Mouse (Mus musculus): Measurements from ENCODE around the gene Gdf11. TPM values are rescaled to one million over a fixed set of nuclear protein-coding genes. Genes with fewer than 3 reads are reported as not detected.

The Gdf11 gene
- polyA plus RNA-seq, 1 experiment from 2014 or later = 10.8 TPM

GRCm38 (mm10) chr10:128889846-128890245, 1.7 kb downstream of the Gdf11 start:
- Histone ChIP-seq H3K4me1 (peaks cover 34% of the 10 kb centered on the region), H3K36me3 (peaks cover 28% of the 10 kb centered on the region)

GRCm38 (mm10) chr10:128888941-128889827, 2.3 kb downstream of the Gdf11 start:
- peak overlapping the region; percentile 81 for H3K4me3 ChIP-seq
- no peaks in the 10 kb centered on the region for H3K27me3 ChIP-seq
- H3K4me2 ChIP-seq (replicated peaks) = peak overlapping the region; percentile 89
- WGBS = 2% methylated on average over 6 of the region's 7 CpGs
- no peaks in the 10 kb centered on the region for H3K9me3 ChIP-seq
- H3K9ac ChIP-seq = peak overlapping the region; percentile 79
- ATAC-seq (ENCODE audit: insufficient number of reproducible peaks, insufficient read depth, low FRiP score, low TSS enrichment) = peak; percentile 73
- peaks cover 34% of the 10 kb centered on the region for H3K4me1 ChIP-seq
- H3K27ac ChIP-seq = peak overlapping the region; percentile 96
- H3K36me3 ChIP-seq = peaks cover 28% of the 10 kb centered on the region

More at GRCm38 (mm10) chr10:128889846-128890245, 1.7 kb downstream of the Gdf11 start:
- no peaks in the 10 kb centered on the region for H3K27me3 ChIP-seq
- no peak for ATAC-seq (ENCODE audit: insufficient number of reproducible peaks, insufficient read depth, low FRiP score, low TSS enrichment)
- H3K9ac ChIP-seq = peak overlapping the region; percentile 79
- H3K4me3 ChIP-seq = peak overlapping the region; percentile 81
- H3K27ac ChIP-seq = peak overlapping the region; percentile 96
- no peaks in the 10 kb centered on the region for H3K9me3 ChIP-seq
- H3K4me2 ChIP-seq (replicated peaks) = peak overlapping the region; percentile 89
- 16% methylated on average over 1 of the region's 2 CpGs for WGBS

GRCm38 (mm10) chr10:128882067-128882466, 9.5 kb downstream of the Gdf11 start:
- WGBS = 91% methylated on average over 5 of the region's 5 CpGs
- Histone ChIP-seq H3K4me1 (no peaks in the 10 kb centered on the region), H3K27me3 (no peaks in the 10 kb centered on the region), H3K9ac (no peak overlapping the region), H3K36me3 (peaks cover 52% of the 10 kb centered on the region), H3K9me3 (no peaks in the 10 kb centered on the region), H3K4me3 (no peak overlapping the region), H3K4me2 (replicated peaks) (no peak overlapping the region), H3K27ac (no peak overlapping the region)
- no peak for ATAC-seq (ENCODE audit: insufficient number of reproducible peaks, insufficient read depth, low FRiP score, low TSS enrichment)

GRCm38 (mm10) chr10:128878811-128879210, 12.7 kb downstream of the Gdf11 start:
- Histone ChIP-seq H3K27ac (no peak overlapping the region), H3K36me3 (peaks cover 49% of the 10 kb centered on the region), H3K4me1 (no peaks in the 10 kb centered on the region), H3K4me3 (no peak overlapping the region), H3K27me3 (no peaks in the 10 kb centered on the region), H3K9ac (no peak overlapping the region), H3K4me2 (replicated peaks) (no peak overlapping the region), H3K9me3 (no peaks in the 10 kb centered on the region)
- 73% methylated on average over 2 of the region's 2 CpGs for WGBS
- ATAC-seq (ENCODE audit: insufficient number of reproducible peaks, insufficient read depth, low FRiP score, low TSS enrichment) = no peak

- Histone ChIP-seq H3K9me3 (no peaks in the 10 kb centered on the region), H3K27ac (no peak overlapping the region; the same call in 1 of the 2 replicates), H3K4me3 (no peak overlapping the region), H3K4me2 (replicated peaks) (no peak overlapping the region), H3K27me3 (no peaks in the 10 kb centered on the region), H3K36me3 (peaks cover 49% of the 10 kb centered on the region), H3K9ac (no peak overlapping the region), H3K4me1 (no peaks in the 10 kb centered on the region)
- no peak for ATAC-seq (ENCODE audit: insufficient number of reproducible peaks, insufficient read depth, low FRiP score, low TSS enrichment)
These were observed 13.2 kb downstream of the Gdf11 start for GRCm38 (mm10) chr10:128878291-128878690.

GRCm38 (mm10) chr10:128870341-128870740, 21.2 kb downstream of the Gdf11 start:
- 85% methylated on average over 3 of the region's 3 CpGs for WGBS
- ATAC-seq (ENCODE audit: insufficient number of reproducible peaks, insufficient read depth, low FRiP score, low TSS enrichment) = no peak
- no peak overlapping the region for H3K4me2 ChIP-seq (replicated peaks)
- no peak overlapping the region for H3K27ac ChIP-seq
- H3K4me3 ChIP-seq = no peak overlapping the region
- H3K4me1 ChIP-seq = no peaks in the 10 kb centered on the region
- H3K36me3 ChIP-seq = peaks cover 52% of the 10 kb centered on the region
- H3K9me3 ChIP-seq = no peaks in the 10 kb centered on the region
- H3K9ac ChIP-seq = no peak overlapping the region
- H3K27me3 ChIP-seq = no peaks in the 10 kb centered on the region

GRCm38 (mm10) chr10:128866518-128866917, 25.0 kb downstream of the Gdf11 start:
- no peaks in the 10 kb centered on the region for H3K27me3 ChIP-seq
- no peaks in the 10 kb centered on the region for H3K4me1 ChIP-seq
- H3K36me3 ChIP-seq = peaks cover 35% of the 10 kb centered on the region

GRCm38 (mm10) chr10:128866042-128866441, 25.5 kb downstream of the Gdf11 start:
- H3K4me1 ChIP-seq = no peaks in the 10 kb centered on the region
- ATAC-seq (ENCODE audit: insufficient number of reproducible peaks, insufficient read depth, low FRiP score, low TSS enrichment) = no peak
- no peaks in the 10 kb centered on the region for H3K27me3 ChIP-seq
- H3K36me3 ChIP-seq = peaks cover 33% of the 10 kb centered on the region
- H3K9me3 ChIP-seq = no peaks in the 10 kb centered on the region
- no peak overlapping the region for H3K4me3 ChIP-seq
- WGBS = 80% methylated on average over 3 of the region's 3 CpGs
- H3K4me2 ChIP-seq (replicated peaks) = no peak overlapping the region
- H3K27ac ChIP-seq = no peak overlapping the region
- H3K9ac ChIP-seq = no peak overlapping the region

More at GRCm38 (mm10) chr10:128866518-128866917, 25.0 kb downstream of the Gdf11 start:
- no peak overlapping the region for H3K4me2 ChIP-seq (replicated peaks)
- no peak overlapping the region for H3K9ac ChIP-seq
- ATAC-seq (ENCODE audit: insufficient number of reproducible peaks, insufficient read depth, low FRiP score, low TSS enrichment) = no peak
- H3K27ac ChIP-seq = no peak overlapping the region
- no peaks in the 10 kb centered on the region for H3K9me3 ChIP-seq
- WGBS = 96% methylated on average over 1 of the region's 1 CpGs
- no peak overlapping the region for H3K4me3 ChIP-seq

GRCm38 (mm10) chr10:128861176-128861575, 30.3 kb downstream of the Gdf11 start:
- Histone ChIP-seq H3K27me3 (no peaks in the 10 kb centered on the region), H3K9ac (no peak overlapping the region), H3K4me1 (no peaks in the 10 kb centered on the region), H3K4me2 (replicated peaks) (no peak overlapping the region), H3K4me3 (no peak overlapping the region), H3K27ac (no peak overlapping the region), H3K9me3 (no peaks in the 10 kb centered on the region), H3K36me3 (peaks cover 41% of the 10 kb centered on the region)
- no peak for ATAC-seq (ENCODE audit: insufficient number of reproducible peaks, insufficient read depth, low FRiP score, low TSS enrichment)

GRCm38 (mm10) chr10:128850339-128850738, 41.2 kb downstream of the Gdf11 start:
- ATAC-seq (ENCODE audit: insufficient number of reproducible peaks, insufficient read depth, low FRiP score, low TSS enrichment) = no peak
- Histone ChIP-seq H3K27me3 (no peaks in the 10 kb centered on the region), H3K36me3 (peaks cover 45% of the 10 kb centered on the region), H3K4me3 (no peak overlapping the region), H3K27ac (no peak overlapping the region), H3K4me2 (replicated peaks) (no peak overlapping the region), H3K4me1 (no peaks in the 10 kb centered on the region), H3K9ac (no peak overlapping the region), H3K9me3 (no peaks in the 10 kb centered on the region)
- WGBS = 73% methylated on average over 3 of the region's 3 CpGs

GRCm38 (mm10) chr10:128848426-128848825, 43.1 kb downstream of the Gdf11 start:
- no peak overlapping the region for H3K9ac ChIP-seq
- H3K4me1 ChIP-seq = no peaks in the 10 kb centered on the region
- no peak overlapping the region for H3K4me2 ChIP-seq (replicated peaks)
- 77% methylated on average over 2 of the region's 2 CpGs for WGBS
- no peak for ATAC-seq (ENCODE audit: insufficient number of reproducible peaks, insufficient read depth, low FRiP score, low TSS enrichment)
- H3K27me3 ChIP-seq = no peaks in the 10 kb centered on the region
- H3K36me3 ChIP-seq = peaks cover 49% of the 10 kb centered on the region
- H3K27ac ChIP-seq = no peak overlapping the region
- no peak overlapping the region for H3K4me3 ChIP-seq
- no peaks in the 10 kb centered on the region for H3K9me3 ChIP-seq

- no peaks in the 10 kb centered on the region for H3K4me1 ChIP-seq
- H3K4me3 ChIP-seq = no peak overlapping the region
- ATAC-seq (ENCODE audit: insufficient number of reproducible peaks, insufficient read depth, low FRiP score, low TSS enrichment) = no peak
- H3K27ac ChIP-seq = no peak overlapping the region
- no peak overlapping the region for H3K9ac ChIP-seq
- no peak overlapping the region for H3K4me2 ChIP-seq (replicated peaks)
- no peaks in the 10 kb centered on the region for H3K9me3 ChIP-seq
- H3K36me3 ChIP-seq = peaks cover 59% of the 10 kb centered on the region
- H3K27me3 ChIP-seq = no peaks in the 10 kb centered on the region
- WGBS = 98% methylated on average over 4 of the region's 4 CpGs
These were observed 44.9 kb downstream of the Gdf11 start for GRCm38 (mm10) chr10:128846664-128847063.
